Mouse (Mus musculus) midbrain, embryonic 16.5 days (tissue): ENCODE results near the gene Ccdc169. TPM values are rescaled to one million over a fixed set of nuclear protein-coding genes. Genes with fewer than 3 reads are reported as not detected.

Source experiments
- ATAC-seq: fragments of 200-750 bp; cut with Nextera tagmentation; 2 replicates; pipeline ENCODE4 v1.8.0; 2017; ENCODE audit warnings: moderate TSS enrichment
- H3K27ac ChIP-seq: fragments of 300-500 bp; sonication (generic); 2 replicates; pipeline ENCODE4 v1.5.1; 2014; ENCODE audit warnings: mild to moderate bottlenecking, low read length, mixed read lengths
- H3K27me3 ChIP-seq: fragments of 300-500 bp; sonication (generic); 2 replicates; pipeline ENCODE4 v1.6.1; 2014; ENCODE audit warnings: low read depth, low read length, mixed read lengths; ENCODE audit not compliant: control insufficient read depth, insufficient read depth
- H3K36me3 ChIP-seq: fragments of 300-500 bp; sonication (generic); 2 replicates; pipeline ENCODE4 v1.6.1; 2014; ENCODE audit warnings: mild to moderate bottlenecking, low read length, moderate library complexity, mixed read lengths; ENCODE audit not compliant: control insufficient read depth, insufficient read depth
- H3K4me1 ChIP-seq: fragments of 300-500 bp; sonication (generic); 2 replicates; pipeline ENCODE4 v1.6.1; 2014; ENCODE audit warnings: mild to moderate bottlenecking, low read length, mixed read lengths; ENCODE audit not compliant: control insufficient read depth, insufficient read depth
- H3K4me2 ChIP-seq: fragments of 300-500 bp; sonication (generic); 2 replicates; pipeline ENCODE4 v1.6.1; 2014; ENCODE audit warnings: mild to moderate bottlenecking, low read length, mixed read lengths
- H3K4me3 ChIP-seq: fragments of 300-500 bp; sonication (generic); 2 replicates; pipeline ENCODE4 v1.5.1; 2014; ENCODE audit warnings: low read depth, mild to moderate bottlenecking, low read length, moderate library complexity, mixed read lengths
- H3K9ac ChIP-seq: fragments of 300-500 bp; sonication (generic); 2 replicates; pipeline ENCODE4 v1.6.1; 2014; ENCODE audit warnings: low read depth, low read length, mixed read lengths
- H3K9me3 ChIP-seq: fragments of 300-500 bp; sonication (generic); replicated peaks from 2 replicates; pipeline ENCODE4 v1.6.1; 2014; ENCODE audit warnings: mild to moderate bottlenecking, low read length, mixed read lengths; ENCODE audit not compliant: control insufficient read depth, poor library complexity, severe bottlenecking
- WGBS: fragments of 180-500 bp; shearing (Covaris S2); extraction: QIAGEN DNeasy Blood & Tissue Kit; methylation state at CpG from one replicate; pipeline ENCODE4 v1.1.7; 2014; 5-methylcytosine and 5-hydroxymethylcytosine counted together
- polyA plus RNA-seq: library from polyadenylated mRNA; unstranded; fragments of >200 nt; fragmentation: Nextera tagmentation; extraction: Ambion mirVana; gene quantifications from 2 replicates; pipeline ENCODE4 v1.2.1, GENCODE M21; 2015

Gene Ccdc169
- polyA plus RNA-seq, 1 experiment from 2014 or later: 0.10 TPM

- H3K36me3 ChIP-seq: peaks cover 5% of the 10 kb centered on the region; the same call in 1 of the 2 replicates
- H3K27ac ChIP-seq: no peak overlapping the region
- no peaks in the 10 kb centered on the region for H3K4me1 ChIP-seq
- no peaks in the 10 kb centered on the region for H3K9me3 ChIP-seq
- ATAC-seq: no peak
- WGBS: 71% methylated on average over 2 of the region's 2 CpGs
- no peak overlapping the region for H3K4me3 ChIP-seq
- no peaks in the 10 kb centered on the region for H3K27me3 ChIP-seq
- H3K9ac ChIP-seq: no peak overlapping the region
- H3K4me2 ChIP-seq: no peak overlapping the region
These were observed 4.3 kb downstream of the Ccdc169 start for GRCm38 (mm10) chr3:55141401-55141800.

- Histone ChIP-seq H3K4me3 (no peak overlapping the region), H3K36me3 (no peaks in the 10 kb centered on the region), H3K9ac (no peak overlapping the region), H3K4me2 (no peak overlapping the region), H3K9me3 (no peaks in the 10 kb centered on the region), H3K4me1 (no peaks in the 10 kb centered on the region), H3K27ac (no peak overlapping the region), H3K27me3 (no peaks in the 10 kb centered on the region)
- no peak for ATAC-seq
- WGBS: 73% methylated on average over 4 of the region's 4 CpGs
These were observed 7.8 kb downstream of the Ccdc169 start for GRCm38 (mm10) chr3:55144916-55145315.

GRCm38 (mm10) chr3:55146441-55146840, 9.3 kb downstream of the Ccdc169 start:
- WGBS: 87% methylated on average over 6 of the region's 6 CpGs
- Histone ChIP-seq H3K4me1 (no peaks in the 10 kb centered on the region), H3K4me2 (no peak overlapping the region), H3K4me3 (no peak overlapping the region), H3K9me3 (no peaks in the 10 kb centered on the region), H3K27ac (no peak overlapping the region), H3K36me3 (no peaks in the 10 kb centered on the region), H3K27me3 (no peaks in the 10 kb centered on the region), H3K9ac (no peak overlapping the region)
- no peak for ATAC-seq

- Histone ChIP-seq H3K36me3 (no peaks in the 10 kb centered on the region), H3K27ac (no peak overlapping the region), H3K4me1 (peaks cover 2% of the 10 kb centered on the region; the same call in 1 of the 2 replicates), H3K9me3 (no peaks in the 10 kb centered on the region), H3K9ac (no peak overlapping the region), H3K4me2 (no peak overlapping the region), H3K27me3 (no peaks in the 10 kb centered on the region), H3K4me3 (no peak overlapping the region)
- 90% methylated on average over 2 of the region's 2 CpGs for WGBS
- no peak for ATAC-seq
These were observed 10.0 kb downstream of the Ccdc169 start for GRCm38 (mm10) chr3:55147156-55147555.

GRCm38 (mm10) chr3:55148091-55148490, 11.0 kb downstream of the Ccdc169 start:
- Histone ChIP-seq H3K27me3 (no peaks in the 10 kb centered on the region), H3K4me1 (peaks cover 2% of the 10 kb centered on the region; the same call in 1 of the 2 replicates), H3K36me3 (no peaks in the 10 kb centered on the region), H3K27ac (no peak overlapping the region), H3K4me3 (no peak overlapping the region), H3K9me3 (no peaks in the 10 kb centered on the region), H3K9ac (no peak overlapping the region), H3K4me2 (no peak overlapping the region)
- WGBS: 20% methylated on average over 3 of the region's 3 CpGs
- no peak for ATAC-seq

- WGBS: 39% methylated on average over 7 of the region's 7 CpGs
These were observed 14.7 kb downstream of the Ccdc169 start for GRCm38 (mm10) chr3:55151656-55152433.

GRCm38 (mm10) chr3:55152673-55153334, 15.7 kb downstream of the Ccdc169 start:
- Histone ChIP-seq H3K4me3 (no peak overlapping the region), H3K9me3 (no peaks in the 10 kb centered on the region), H3K36me3 (no peaks in the 10 kb centered on the region), H3K9ac (no peak overlapping the region), H3K4me1 (peaks cover 2% of the 10 kb centered on the region; the same call in 1 of the 2 replicates), H3K27me3 (no peaks in the 10 kb centered on the region), H3K4me2 (no peak overlapping the region), H3K27ac (no peak overlapping the region)
- no peak for ATAC-seq
- 69% methylated on average over 6 of the region's 6 CpGs for WGBS

More at GRCm38 (mm10) chr3:55151656-55152433, 14.7 kb downstream of the Ccdc169 start:
- Histone ChIP-seq H3K4me2 (no peak overlapping the region), H3K27ac (no peak overlapping the region), H3K4me3 (no peak overlapping the region), H3K36me3 (no peaks in the 10 kb centered on the region), H3K27me3 (no peaks in the 10 kb centered on the region), H3K4me1 (peaks cover 2% of the 10 kb centered on the region; the same call in 1 of the 2 replicates), H3K9me3 (no peaks in the 10 kb centered on the region), H3K9ac (no peak overlapping the region)
- ATAC-seq: peak; percentile 75

GRCm38 (mm10) chr3:55154163-55154562, 17.0 kb downstream of the Ccdc169 start:
- no peak for ATAC-seq
- no peak overlapping the region for H3K4me2 ChIP-seq
- no peaks in the 10 kb centered on the region for H3K27me3 ChIP-seq
- no peaks in the 10 kb centered on the region for H3K9me3 ChIP-seq
- 86% methylated on average over 7 of the region's 7 CpGs for WGBS
- H3K36me3 ChIP-seq: no peaks in the 10 kb centered on the region
- H3K27ac ChIP-seq: no peak overlapping the region
- no peak overlapping the region for H3K4me3 ChIP-seq
- no peak overlapping the region for H3K9ac ChIP-seq
- H3K4me1 ChIP-seq: peaks cover 2% of the 10 kb centered on the region; the same call in 1 of the 2 replicates

GRCm38 (mm10) chr3:55157413-55157812, 20.3 kb downstream of the Ccdc169 start:
- Histone ChIP-seq H3K4me2 (no peak overlapping the region), H3K36me3 (no peaks in the 10 kb centered on the region), H3K27ac (no peak overlapping the region), H3K27me3 (no peaks in the 10 kb centered on the region), H3K9me3 (no peaks in the 10 kb centered on the region), H3K4me1 (peaks cover 3% of the 10 kb centered on the region), H3K4me3 (no peak overlapping the region), H3K9ac (no peak overlapping the region)
- 42% methylated on average over 5 of the region's 5 CpGs for WGBS
- peak; percentile 59 for ATAC-seq
